Mouse (Mus musculus): Measurements from ENCODE around the gene Galntl6.

Gene Galntl6

GRCm38 (mm10) chr8:57843461-57843860 is 1069.0 kb downstream of the Galntl6 start:
- DNase-seq (ENCODE audit: low spot score in 2 of 2), result no peak

GRCm38 (mm10) chr8:57842462-57843391 is 1069.7 kb downstream of the Galntl6 start:
- peak in 1 of 2 experiments; percentile 14 for DNase-seq (ENCODE audit: low spot score in 2 of 2)

GRCm38 (mm10) chr8:57841446-57841845 is 1071.0 kb downstream of the Galntl6 start:
- no peak for DNase-seq (ENCODE audit: low spot score in 2 of 2)

- DNase-seq (ENCODE audit: low spot score in 2 of 2), result no peak
Observed at GRCm38 (mm10) chr8:57837384-57837783, 1075.1 kb downstream of the Galntl6 start.

- no peak for DNase-seq (ENCODE audit: low spot score in 2 of 2)
Observed at GRCm38 (mm10) chr8:57836981-57837380, 1075.5 kb downstream of the Galntl6 start.

GRCm38 (mm10) chr8:57836201-57836883 is 1076.1 kb downstream of the Galntl6 start:
- no peak for DNase-seq (ENCODE audit: low spot score in 2 of 2)

GRCm38 (mm10) chr8:57823151-57823550 is 1089.3 kb downstream of the Galntl6 start:
- DNase-seq (ENCODE audit: low spot score in 2 of 2), result no peak

- no peak for DNase-seq (ENCODE audit: low spot score in 2 of 2)
Observed at GRCm38 (mm10) chr8:57816034-57816433, 1096.4 kb downstream of the Galntl6 start.

- no peak for DNase-seq (ENCODE audit: low spot score in 2 of 2)
Observed at GRCm38 (mm10) chr8:57807060-57807459, 1105.4 kb downstream of the Galntl6 start.

- no peak for DNase-seq (ENCODE audit: low spot score in 2 of 2)
Observed at GRCm38 (mm10) chr8:57805094-57805493, 1107.3 kb downstream of the Galntl6 start.

- DNase-seq (ENCODE audit: low spot score in 2 of 2), result no peak
Observed at GRCm38 (mm10) chr8:57803821-57804220, 1108.6 kb downstream of the Galntl6 start.

- DNase-seq (ENCODE audit: low spot score in 2 of 2), result no peak
Observed at GRCm38 (mm10) chr8:57801197-57801596, 1111.2 kb downstream of the Galntl6 start.

GRCm38 (mm10) chr8:57800327-57800726 is 1112.1 kb downstream of the Galntl6 start:
- peak; percentile 49 to 62 for DNase-seq (ENCODE audit: low spot score in 2 of 2)

GRCm38 (mm10) chr8:57799797-57800204 is 1112.6 kb downstream of the Galntl6 start:
- peak in 1 of 2 experiments; percentile 33 for DNase-seq (ENCODE audit: low spot score in 2 of 2)

GRCm38 (mm10) chr8:57793455-57793854 is 1119.0 kb downstream of the Galntl6 start:
- DNase-seq (ENCODE audit: low spot score in 2 of 2), result no peak

- no peak for DNase-seq (ENCODE audit: low spot score in 2 of 2)
Observed at GRCm38 (mm10) chr8:57792246-57792645, 1120.2 kb downstream of the Galntl6 start.

- DNase-seq (ENCODE audit: low spot score in 2 of 2), result no peak
Observed at GRCm38 (mm10) chr8:57791309-57791721, 1121.1 kb downstream of the Galntl6 start.

GRCm38 (mm10) chr8:57779551-57779950 is 1132.9 kb downstream of the Galntl6 start:
- DNase-seq (ENCODE audit: low spot score in 2 of 2), result no peak

- DNase-seq (ENCODE audit: low spot score in 2 of 2), result no peak
Observed at GRCm38 (mm10) chr8:57777988-57778721, 1134.3 kb downstream of the Galntl6 start.

- no peak for DNase-seq (ENCODE audit: low spot score in 2 of 2)
Observed at GRCm38 (mm10) chr8:57776723-57777122, 1135.7 kb downstream of the Galntl6 start.

- DNase-seq (ENCODE audit: low spot score in 2 of 2), result no peak
Observed at GRCm38 (mm10) chr8:57772732-57773265, 1139.6 kb downstream of the Galntl6 start.

- DNase-seq (ENCODE audit: low spot score in 2 of 2), result no peak
Observed at GRCm38 (mm10) chr8:57767541-57767940, 1144.9 kb downstream of the Galntl6 start.

Measured in frontal cortex, postnatal 10 days (tissue).